24 mouse cellular contexts compared by ENCODE assay signal in genomic region chr8:94680414-94680813, GRCm38 (mm10). TPM values are rescaled to one million over a fixed set of nuclear protein-coding genes. Genes with fewer than 3 reads are reported as not detected.
DNase-seq lines count a peak whose midpoint lies in the region; ATAC-seq and TF ChIP-seq lines count a peak whose summit lies in the region.
"Had no signal": no experiment of that assay in that cellular context is flagged by ENCODE, and none has a peak within 500 bp of the region (broad histone marks: within the 10 kb centered on the region; RNA-seq: fewer than 3 reads in every experiment).

No protein-coding gene starts in this region.

- peaks cover 4% of the 10 kb centered on the region; the same call in 1 of the 2 replicates for H3K9me3 ChIP-seq in liver, embryonic 12.5 days (replicated peaks)
- H3K9me3 ChIP-seq: forebrain, embryonic 10.5 days; limb, embryonic 13.5 days; lung, embryonic 15.5 days had no signal

- no peak for TF ChIP-seq EP300 in heart, adult 2 months (IDR thresholded peaks at IDR 0.05; ENCODE audit: insufficient read depth, low read depth, low read length)

- H3K27ac ChIP-seq in heart, adult 2 months, result no peak overlapping the region
- no peak overlapping the region for H3K27ac ChIP-seq in liver, adult 2 months (replicated peaks; ENCODE audit: insufficient read depth, low read depth, low read length)
- H3K27ac ChIP-seq in liver, embryonic 12.5 days, result no peak overlapping the region
- H3K27ac ChIP-seq in small intestine, adult 2 months (ENCODE audit: insufficient read depth, low read depth, low read length), result no peak overlapping the region
- H3K27ac ChIP-seq: forebrain, embryonic 10.5 days; limb, embryonic 13.5 days; lung, embryonic 15.5 days had no signal

- no peak for TF ChIP-seq POLR2A in heart, adult 2 months (IDR thresholded peaks at IDR 0.05; ENCODE audit: insufficient read depth, low read depth, low read length)
- no peak for TF ChIP-seq POLR2A in liver, adult 2 months (IDR thresholded peaks at IDR 0.05; ENCODE audit: extremely low read depth, insufficient read depth, low read length)
- no peak for TF ChIP-seq POLR2A in small intestine, adult 2 months (IDR thresholded peaks at IDR 0.05; ENCODE audit: low read depth, low read length)

- H3K36me3 ChIP-seq in heart, adult 2 months (ENCODE audit: control insufficient read depth, insufficient read depth, low read length), result no peaks in the 10 kb centered on the region
- peaks cover 2% of the 10 kb centered on the region; the same call in 1 of the 2 replicates for H3K36me3 ChIP-seq in liver, adult 2 months (ENCODE audit: control insufficient read depth, insufficient read depth, low read length)
- no peaks in the 10 kb centered on the region for H3K36me3 ChIP-seq in liver, embryonic 12.5 days
- peaks cover 3% of the 10 kb centered on the region; the same call in 1 of the 2 replicates for H3K36me3 ChIP-seq in small intestine, adult 2 months (ENCODE audit: control insufficient read depth, insufficient read depth, low read length)
- H3K36me3 ChIP-seq: limb, embryonic 13.5 days; lung, embryonic 15.5 days had no signal

- H3K4me1 ChIP-seq in heart, adult 2 months (ENCODE audit: control insufficient read depth, insufficient read depth, low read length), result peaks cover 5% of the 10 kb centered on the region
- peaks cover 5% of the 10 kb centered on the region; the same call in 1 of the 2 replicates for H3K4me1 ChIP-seq in liver, adult 2 months (ENCODE audit: control insufficient read depth, insufficient read depth, low read length)
- H3K4me1 ChIP-seq in liver, embryonic 12.5 days, result no peaks in the 10 kb centered on the region
- peaks cover 38% of the 10 kb centered on the region for H3K4me1 ChIP-seq in small intestine, adult 2 months (ENCODE audit: control insufficient read depth, insufficient read depth, insufficient read length, low read length)
- H3K4me1 ChIP-seq: limb, embryonic 13.5 days had no signal

- H3K4me3 ChIP-seq in heart, adult 2 months, result no peak overlapping the region
- no peak overlapping the region for H3K4me3 ChIP-seq in liver, adult 2 months (ENCODE audit: insufficient read depth, low read depth, low read length)
- no peak overlapping the region for H3K4me3 ChIP-seq in liver, embryonic 12.5 days
- no peak overlapping the region for H3K4me3 ChIP-seq in small intestine, adult 2 months (ENCODE audit: low read depth, low read length)
- H3K4me3 ChIP-seq: forebrain, embryonic 10.5 days; limb, embryonic 13.5 days; lung, embryonic 15.5 days had no signal

- TF ChIP-seq CTCF in heart, adult 2 months (IDR thresholded peaks at IDR 0.05), result peak; percentile 38
- peak; percentile 24; the same call in 1 of the 2 replicates for TF ChIP-seq CTCF in liver, adult 2 months (IDR thresholded peaks at IDR 0.05; ENCODE audit: low read depth, low read length)
- peak; percentile 25; the same call in 1 of the 2 replicates for TF ChIP-seq CTCF in small intestine, adult 2 months (IDR thresholded peaks at IDR 0.05; ENCODE audit: extremely low read depth, insufficient read length, insufficient replicate concordance, low read depth, low read length)

- H3K27me3 ChIP-seq in heart, adult 2 months (ENCODE audit: control insufficient read depth, insufficient read depth, low read length), result no peaks in the 10 kb centered on the region
- H3K27me3 ChIP-seq in liver, adult 2 months (ENCODE audit: control insufficient read depth, insufficient read depth, low read length), result no peaks in the 10 kb centered on the region
- H3K27me3 ChIP-seq in liver, embryonic 12.5 days (replicated peaks), result 0 out of 2 replicates have a peak, but pooled peaks cover 7% of the 10 kb centered on the region
- H3K27me3 ChIP-seq in small intestine, adult 2 months (ENCODE audit: control insufficient read depth, insufficient read depth, low read length), result no peaks in the 10 kb centered on the region
- H3K27me3 ChIP-seq: limb, embryonic 13.5 days; lung, embryonic 15.5 days had no signal

- no peak for ATAC-seq in liver, embryonic 12.5 days
- ATAC-seq: hindbrain, embryonic 16.5 days had no signal

- H3K9ac ChIP-seq in heart, adult 2 months (ENCODE audit: low read depth, low read length), result no peak overlapping the region
- no peak overlapping the region for H3K9ac ChIP-seq in liver, adult 2 months (ENCODE audit: low read depth, low read length)
- no peak overlapping the region for H3K9ac ChIP-seq in liver, embryonic 12.5 days
- H3K9ac ChIP-seq: limb, embryonic 13.5 days; lung, embryonic 15.5 days had no signal

- 88% methylated on average over 3 of the region's 3 CpGs for WGBS in heart, adult 2 months
- 92% methylated on average over 3 of the region's 3 CpGs for WGBS in liver, adult 2 months
- 72% methylated on average over 3 of the region's 3 CpGs for WGBS in liver, embryonic 12.5 days (ENCODE audit: insufficient replicate concordance)
- 95% methylated on average over 3 of the region's 3 CpGs for WGBS in small intestine, adult 2 months

- intact Hi-C loops in heart, adult 2 months (cut with DNase I), result no loop called here
- intact Hi-C loops in heart, postnatal 36 days (cut with DNase I), result loop anchor here (10.0 kb wide), 1 partner anchor 346 kb away; no protein-coding TSS in a partner anchor

- H3K4me2 ChIP-seq in liver, embryonic 12.5 days, result no peak overlapping the region
- H3K4me2 ChIP-seq: limb, embryonic 13.5 days; lung, embryonic 15.5 days; midbrain, embryonic 11.5 days had no signal

- DNase-seq in heart, adult 2 months, result no peak
- no peak for DNase-seq in heart, postnatal 36 days
- no peak for DNase-seq in liver, adult 2 months (ENCODE audit: extremely low read depth, low read depth, low spot score)
- peak; percentile 27 to 28 for DNase-seq in B cell, adult 2 months
- DNase-seq in right cerebral cortex, adult 2 months (ENCODE audit: low spot score in 2 of 2), result no peak
- no peak for DNase-seq in gastrocnemius, adult 8-10 months (ENCODE audit: low spot score in 2 of 2)
- DNase-seq: cerebellum, adult 2 months; cerebellum, postnatal 36 days; gastrocnemius, postnatal 10 days; heart, adult 18-20 months; heart, postnatal 4 days; kidney, adult 8-10 months; kidney, postnatal 4 days; retina, postnatal 1 day; thymus, postnatal 36 days had no signal

- no peaks in the 10 kb centered on the region for H3K79me2 ChIP-seq in heart, adult 2 months (replicated peaks; ENCODE audit: control insufficient read depth, insufficient read depth, low read length)
- H3K79me2 ChIP-seq in liver, adult 2 months (ENCODE audit: control insufficient read depth, insufficient read depth, low read length), result peaks cover 15% of the 10 kb centered on the region; the same call in 1 of the 2 replicates

RNA-seq across cellular contexts. Expression of gene Arl2bp, which starts 14.0 kb away (rescaled TPM):
- total RNA-seq in heart, adult 2 months (2021), result 10 to 100 TPM; 77.2 to 84.1 TPM
- 107 and 148 TPM in 2 replicates for polyA plus RNA-seq in heart, adult 2 months (2012; rRNA removed)
- total RNA-seq in heart, postnatal 36 days (2021), result 10 to 100 TPM; 90.4 to 96.5 TPM
- total RNA-seq in liver, adult 2 months (2014; rRNA removed), result 4.2 and 4.8 TPM in 2 replicates
- polyA plus RNA-seq in liver, adult 2 months (2012; rRNA removed), result 5.9 and 7.7 TPM in 2 replicates
- polyA plus RNA-seq in liver, embryonic 12.5 days (2016; fragmentation: Nextera tagmentation; extraction: Ambion mirVana), result 42.3 and 44.9 TPM in 2 replicates
- 26.3 and 50.7 TPM in 2 replicates for polyA plus RNA-seq in small intestine, adult 2 months (2012; rRNA removed)
- total RNA-seq in gastrocnemius, adult 8-10 months (2022), result 10 to 100 TPM; 43.4 to 55.1 (median 45.7) TPM

RNA-seq across cellular contexts. Expression of gene Pllp, which starts 15.7 kb away (rescaled TPM):
- under 1 TPM; 0.55 to 0.63 TPM for total RNA-seq in heart, adult 2 months (2021)
- 1.1 and 2.6 TPM in 2 replicates for polyA plus RNA-seq in heart, adult 2 months (2012; rRNA removed)
- total RNA-seq in heart, postnatal 36 days (2021), result under 1 TPM; 0.31 to 0.38 TPM
- total RNA-seq in liver, adult 2 months (2014; rRNA removed), result 8.1 and 8.6 TPM in 2 replicates
- 41.8 and 44.1 TPM in 2 replicates for polyA plus RNA-seq in liver, adult 2 months (2012; rRNA removed)
- polyA plus RNA-seq in liver, embryonic 12.5 days (2016; fragmentation: Nextera tagmentation; extraction: Ambion mirVana), result 1.4 TPM in 2 replicates
- 50.9 and 84.3 TPM in 2 replicates for polyA plus RNA-seq in small intestine, adult 2 months (2012; rRNA removed)
- total RNA-seq in gastrocnemius, adult 8-10 months (2022), result 1 to 10 TPM in 2 of 4 experiments, under 1 TPM in 1, not detected in 1; 0.92 to 2.5 (median 1.8) TPM
- polyA plus RNA-seq: G1E; heart, embryonic 14.5 days had no signal

Comparison
In these comparisons a context has a peak if more than half of its experiments do, and no peak if none do; other contexts are left out.
1. DNase-seq: peak in B cell, adult 2 months (2 of 2); none in heart, adult 2 months (0 of 2), heart, postnatal 36 days (0 of 2), liver, adult 2 months (single experiment), right cerebral cortex, adult 2 months (0 of 2) and gastrocnemius, adult 8-10 months (0 of 2).
2. Peak in every context shown above with its lines, with median percentiles within 50 percentile points of each other: CTCF ChIP-seq.